Mouse (Mus musculus) ES-E14 (cell line): ENCODE measurements around the gene Emp2.
"Not testable (repeated sequence)": the region's sequence is repeated elsewhere in the genome, so short reads cannot be mapped to it uniquely, and the experiment has no call there.

ENCODE experiments used
- HCFC1 ChIP-seq: IDR thresholded peaks from 2 replicates; pipeline ENCODE4 v1.6.1; 2012; ENCODE audit warnings: low read length, inconsistent platforms, borderline replicate concordance; ENCODE audit not compliant: insufficient read depth
- MAFK ChIP-seq: IDR thresholded peaks from 2 replicates; pipeline ENCODE4 v1.6.1; 2014; ENCODE audit warnings: mild to moderate bottlenecking, low read depth, low read length, inconsistent platforms; ENCODE audit not compliant: insufficient read depth
- ZC3H11A ChIP-seq: IDR thresholded peaks from 2 replicates; pipeline ENCODE4 v1.6.1; 2012; ENCODE audit warnings: low read depth, mild to moderate bottlenecking, inconsistent platforms, low read length, borderline replicate concordance
- ZNF384 ChIP-seq: IDR thresholded peaks from 2 replicates; pipeline ENCODE4 v1.6.1; 2012; ENCODE audit warnings: low read depth, low read length, inconsistent platforms

- not testable (repeated sequence) for TF ChIP-seq ZNF384, ZC3H11A, MAFK, HCFC1
Observed at GRCm38 (mm10) chr16:10276778-10277177, 37.0 kb downstream of the Emp2 start.
